Mouse (Mus musculus) kidney, adult 11 months (tissue): Measurements from ENCODE around the gene Grin2b.

ENCODE experiments used
- DNase-seq: peaks from one replicate; pipeline ENCODE4 v3.0.0; 2022

The Grin2b gene

DNA sequence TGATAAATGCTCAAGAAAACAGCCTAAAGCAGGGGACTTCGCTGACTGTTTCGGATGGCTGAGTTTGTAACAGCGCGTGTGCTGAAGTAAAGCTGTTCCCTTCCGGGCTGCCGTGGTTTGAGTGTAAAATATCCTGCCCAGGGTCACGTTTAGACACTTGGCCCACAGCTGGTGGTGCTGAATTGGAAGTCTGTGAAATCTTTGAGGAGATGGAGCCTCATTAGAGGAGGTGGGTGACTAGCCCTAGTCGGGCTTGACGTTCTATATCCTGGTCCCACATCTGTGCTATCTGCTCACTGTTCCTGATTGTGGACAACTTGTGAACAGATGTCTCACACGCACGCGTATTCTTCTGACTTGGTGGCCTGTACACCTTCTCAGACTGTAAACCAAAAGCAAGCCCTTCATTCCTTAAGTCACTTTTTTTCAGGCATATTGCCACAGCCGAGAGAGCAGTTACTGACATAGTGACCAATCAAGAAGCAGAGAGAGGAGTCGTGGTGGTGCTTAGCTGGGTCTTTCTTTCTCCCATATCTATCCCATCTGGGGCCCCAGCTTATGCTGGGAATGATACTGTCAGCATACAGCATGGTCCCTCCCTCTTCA lies 493.1 kb downstream of the Grin2b start:
- DNase-seq: no peak

DNA sequence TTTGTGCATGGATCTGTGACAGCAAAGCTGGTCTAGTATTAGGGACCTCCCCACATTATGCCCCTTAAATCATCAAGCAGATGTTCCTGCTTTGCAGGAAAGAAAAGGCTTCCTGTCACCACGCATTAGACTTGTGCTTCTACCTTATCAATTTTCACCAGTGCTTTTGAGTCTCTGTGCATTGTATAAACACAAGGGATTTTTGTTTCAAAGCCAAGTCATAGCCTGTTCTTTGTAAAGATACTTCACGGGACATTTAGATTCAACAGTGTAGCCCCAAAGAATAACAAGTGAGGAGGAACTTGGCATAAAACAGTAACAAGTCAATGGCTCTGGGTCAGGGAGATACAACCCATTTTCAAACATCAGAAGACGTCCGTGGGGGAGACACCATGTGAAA lies 498.9 kb downstream of the Grin2b start:
- DNase-seq: no peak

DNA sequence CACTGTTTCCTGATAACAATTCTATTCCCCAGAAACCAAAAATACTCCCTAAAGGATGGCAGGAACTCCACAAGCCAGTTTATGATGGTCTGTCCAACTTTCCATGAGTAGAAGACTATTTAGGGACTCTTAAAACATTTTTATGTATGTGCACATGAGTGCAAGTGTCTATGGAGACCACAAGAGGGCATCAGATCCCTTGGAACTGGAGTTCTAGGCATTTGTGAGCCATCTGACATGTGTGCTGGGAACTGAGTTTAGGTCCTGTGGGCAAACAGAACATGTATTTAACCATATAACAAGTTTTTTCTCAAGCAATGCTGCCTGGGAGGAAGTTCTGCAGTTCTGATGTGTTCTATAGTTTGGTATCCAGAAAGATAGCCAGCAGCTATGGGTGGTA lies 501.3 kb downstream of the Grin2b start:
- DNase-seq: no peak
